Mouse (Mus musculus) CH12F3 (cell line): ENCODE measurements around the gene Plekhg5.

ENCODE experiments used
- in situ Hi-C: fragments of 300-500 bp; cut with MboI; formaldehyde crosslinking; loops from 2 replicates; pipeline ENCODE4 v1.14.3; 2020; ENCODE audit warnings: low sequenced_read_pairs

Plekhg5 gene

GRCm38 (mm10) chr4:152069245-152069644 lies 3.1 kb upstream of the Plekhg5 start:
- in situ Hi-C loops: no loop called here

- in situ Hi-C loops: no loop called here
These were observed 1.6 kb upstream of the Plekhg5 start for GRCm38 (mm10) chr4:152070494-152071396.

DNA sequence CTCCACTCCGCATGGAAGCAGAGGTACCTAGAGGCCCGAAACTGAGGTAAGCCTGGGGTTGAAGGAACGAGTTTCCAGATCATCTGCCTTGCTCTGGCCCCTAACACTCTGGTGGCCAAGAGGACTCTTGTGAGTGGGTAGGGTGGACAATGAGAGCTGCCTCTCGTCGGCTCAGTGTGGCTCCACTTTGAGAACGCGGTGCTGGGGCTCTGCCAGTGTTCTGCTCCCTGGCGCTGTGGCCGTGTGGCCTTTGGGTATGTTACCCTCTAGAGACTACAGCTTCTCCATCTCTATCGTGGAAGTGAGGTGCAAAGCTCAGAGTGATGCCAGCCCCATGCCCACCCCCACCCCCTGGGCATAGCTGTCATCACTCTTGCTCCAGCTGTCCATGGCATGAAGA lies 357 bp downstream of the Plekhg5 start:
- in situ Hi-C loops: no loop called here

GRCm38 (mm10) chr4:152073715-152074114 lies 1.4 kb downstream of the Plekhg5 start:
- in situ Hi-C loops: no loop called here

DNA sequence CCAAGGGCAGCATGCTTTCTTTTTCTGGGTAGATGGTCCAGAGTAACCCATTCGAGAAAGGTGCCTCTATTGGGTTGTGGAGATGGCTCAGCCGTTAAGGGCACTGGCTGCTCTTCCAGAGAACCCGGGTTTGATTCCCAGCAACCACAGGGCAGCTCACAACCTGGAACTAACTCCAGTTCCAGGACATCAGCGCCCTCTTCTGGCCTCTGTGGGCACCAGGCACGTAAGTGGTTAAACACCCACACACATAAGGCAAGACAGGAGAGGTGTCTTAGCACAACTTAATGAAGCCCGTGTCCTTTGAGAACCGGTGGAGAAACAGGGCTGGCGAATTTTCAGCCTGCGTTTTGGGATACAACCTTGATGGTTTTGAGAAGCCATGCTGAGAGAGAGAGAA lies 2.2 kb downstream of the Plekhg5 start:
- in situ Hi-C loops: no loop called here

- in situ Hi-C loops: no loop called here
These were observed 4.9 kb downstream of the Plekhg5 start for GRCm38 (mm10) chr4:152077191-152077590.

DNA sequence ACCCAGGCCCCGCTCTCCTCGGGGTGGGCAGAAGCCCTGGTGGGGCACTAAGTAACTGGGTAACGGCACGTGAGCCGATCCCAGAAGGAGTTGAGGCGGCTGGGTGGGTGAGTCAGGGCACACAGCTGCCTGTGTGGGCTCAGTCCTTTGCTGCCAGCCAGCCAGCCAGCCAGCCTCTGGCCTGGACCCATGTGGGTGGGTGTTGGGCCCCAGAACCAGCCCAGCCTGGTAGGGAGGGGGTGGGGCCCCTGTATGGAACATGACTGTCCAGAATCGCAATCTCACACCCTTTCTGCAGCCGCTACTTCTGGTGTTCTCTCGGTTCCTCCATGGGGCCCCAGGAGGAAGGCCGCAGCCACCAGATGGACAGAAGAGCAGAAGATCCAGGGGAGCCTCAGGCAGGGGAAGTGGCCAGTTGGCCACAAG lies 5.8 kb downstream of the Plekhg5 start:
- in situ Hi-C loops: no loop called here

DNA sequence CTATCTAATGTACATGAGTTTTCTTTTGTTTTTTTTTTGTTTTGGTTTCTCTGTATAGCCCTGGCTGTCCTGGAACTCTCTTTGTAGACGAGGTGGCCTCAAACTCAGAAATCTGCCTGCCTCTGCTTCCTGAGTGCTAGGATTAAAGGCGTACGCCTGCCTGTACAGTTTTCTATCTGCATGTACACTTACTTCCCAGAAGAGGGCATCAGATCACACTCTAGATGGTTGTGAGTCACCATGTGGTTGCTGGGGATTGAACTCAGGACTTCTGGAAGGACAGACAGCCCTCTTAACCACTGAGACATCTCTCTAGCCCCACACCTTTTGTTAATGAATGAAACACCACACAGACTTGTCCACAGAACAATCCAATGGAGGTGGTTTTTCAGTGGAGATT lies 7.0 kb downstream of the Plekhg5 start:
- in situ Hi-C loops: no loop called here

DNA sequence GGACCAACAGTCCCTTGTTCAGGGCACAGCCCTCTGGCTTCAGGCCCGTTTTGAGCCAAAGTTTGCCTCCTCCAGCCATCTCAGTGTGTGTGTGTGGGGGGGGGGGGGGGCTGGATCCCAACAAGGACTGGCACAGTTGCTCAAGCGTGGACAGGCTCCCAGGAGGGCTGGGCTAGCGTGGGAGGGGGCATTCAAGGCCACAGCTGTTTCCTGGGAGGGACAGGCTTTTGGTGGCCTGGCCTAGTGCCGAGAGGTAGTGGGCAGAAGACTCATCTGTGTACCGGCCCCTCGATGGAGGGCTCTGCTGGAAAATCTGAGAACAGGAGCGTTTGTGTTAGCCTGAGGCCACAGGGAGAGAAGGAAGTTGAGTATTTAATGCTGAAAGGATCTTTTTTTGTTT lies 7.6 kb downstream of the Plekhg5 start:
- in situ Hi-C loops: no loop called here

GRCm38 (mm10) chr4:152083611-152084220 lies 11.4 kb downstream of the Plekhg5 start:
- in situ Hi-C loops: no loop called here

DNA sequence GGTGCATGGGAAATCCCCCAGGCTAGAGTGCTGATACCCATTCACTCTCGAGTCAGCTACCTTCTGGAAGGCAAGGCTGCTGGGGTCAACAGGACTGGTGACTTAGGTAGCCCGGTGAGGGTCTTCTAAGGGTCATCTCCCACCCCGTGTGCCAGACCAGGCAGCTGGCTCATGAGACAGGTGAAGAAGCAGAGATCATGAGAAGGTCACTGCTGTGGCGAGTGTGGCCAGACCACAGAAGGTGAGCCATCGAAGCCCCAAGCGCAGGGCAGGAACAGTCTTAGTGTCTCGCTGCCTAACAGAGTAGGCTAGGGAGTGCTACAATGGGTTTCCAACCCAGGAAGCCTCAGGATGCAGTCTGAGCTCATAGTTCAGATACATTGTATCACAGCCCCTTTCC lies 12.3 kb downstream of the Plekhg5 start:
- in situ Hi-C loops: no loop called here

GRCm38 (mm10) chr4:152086505-152087210 lies 14.4 kb downstream of the Plekhg5 start:
- in situ Hi-C loops: no loop called here

GRCm38 (mm10) chr4:152087211-152088081 lies 15.1 kb downstream of the Plekhg5 start:
- in situ Hi-C loops: no loop called here

GRCm38 (mm10) chr4:152088133-152088532 lies 15.8 kb downstream of the Plekhg5 start:
- in situ Hi-C loops: no loop called here

GRCm38 (mm10) chr4:152088556-152089120 lies 16.3 kb downstream of the Plekhg5 start:
- in situ Hi-C loops: no loop called here

GRCm38 (mm10) chr4:152090191-152090590 lies 17.9 kb downstream of the Plekhg5 start:
- in situ Hi-C loops: no loop called here

GRCm38 (mm10) chr4:152092751-152093293 lies 20.5 kb downstream of the Plekhg5 start:
- in situ Hi-C loops: no loop called here

DNA sequence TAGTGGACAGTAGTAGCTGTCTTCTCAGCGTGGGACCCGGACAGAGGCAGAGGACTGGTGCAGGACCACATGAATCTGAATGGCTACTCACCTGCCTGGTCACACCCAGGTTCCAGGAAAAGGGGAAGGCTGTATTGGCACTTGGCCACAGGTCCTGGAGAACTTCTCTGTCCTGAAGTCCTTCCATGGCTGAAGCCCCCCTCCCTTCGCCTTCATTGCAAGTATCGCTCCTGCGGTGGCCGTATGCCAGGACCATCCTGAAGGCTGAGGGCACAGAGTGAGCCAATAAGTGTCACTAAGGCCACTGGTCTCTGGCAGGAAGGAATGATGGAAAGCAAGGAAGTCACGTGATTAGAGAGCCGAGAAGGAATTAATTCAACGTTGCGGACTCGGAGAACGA lies 21.9 kb downstream of the Plekhg5 start:
- in situ Hi-C loops: no loop called here

DNA sequence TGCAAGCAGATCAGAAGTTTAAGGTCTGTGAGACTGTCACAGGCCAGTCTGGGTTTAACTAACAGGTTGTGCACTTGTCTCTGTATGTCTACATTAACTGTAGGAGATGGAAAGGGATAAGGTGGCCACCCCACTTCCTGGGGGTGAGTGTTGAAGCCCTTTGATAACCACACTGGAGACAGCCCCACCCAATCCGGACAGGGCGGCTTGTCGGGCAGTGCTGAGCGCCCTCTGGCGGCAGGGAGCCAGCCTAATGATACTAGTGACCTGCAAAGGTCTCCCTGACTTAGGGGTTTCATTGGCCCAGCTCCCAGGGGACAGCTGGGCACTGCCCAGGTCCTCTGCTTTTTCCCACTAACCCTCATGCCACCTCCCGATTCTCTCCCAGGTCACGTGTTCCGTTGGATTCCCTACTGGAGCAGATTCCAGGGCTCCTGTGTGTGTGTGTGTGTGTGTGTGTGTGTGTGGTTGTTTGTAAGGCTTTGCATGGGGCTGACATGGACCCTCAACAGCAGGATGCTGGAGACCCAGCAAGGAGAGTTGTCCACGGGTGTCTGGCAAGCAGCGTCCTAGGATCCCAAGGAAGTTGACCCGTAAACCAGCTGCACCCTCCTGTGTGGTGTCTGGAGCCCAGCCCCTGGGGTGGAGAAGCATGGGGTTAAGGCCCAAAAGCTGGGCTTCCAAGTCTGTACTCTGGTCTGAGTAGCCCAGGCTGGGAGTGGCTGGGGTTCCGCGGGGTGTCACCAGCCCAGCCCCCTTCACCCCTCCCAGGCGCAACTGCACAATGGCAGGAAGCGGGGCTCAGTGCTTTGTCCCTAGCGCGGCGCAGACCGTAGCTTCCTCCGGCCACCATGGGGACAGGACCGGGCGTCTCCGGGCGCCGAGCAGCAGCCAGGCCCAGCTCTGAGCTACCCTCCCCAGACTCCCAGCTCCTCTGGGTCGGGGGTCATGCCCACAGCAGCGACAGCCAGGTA lies 23.9 kb downstream of the Plekhg5 start:
- in situ Hi-C loops: no loop called here
